Mouse (Mus musculus) liver, adult 2 months (tissue): ENCODE results near the gene Zdhhc24. TPM values are rescaled to one million over a fixed set of nuclear protein-coding genes. Genes with fewer than 3 reads are reported as not detected.
A peak's percentile ranks its signal among the peaks of the same experiment; 100 is the strongest.

ENCODE experiments used
- DNase-seq: peaks from one replicate; pipeline ENCODE4 v3.0.0-alpha.2; 2011; ENCODE audit warnings: low read depth, low spot score; ENCODE audit errors: extremely low read depth
- H3K27ac ChIP-seq: fragments of 200-500 bp; replicated peaks from 2 replicates; pipeline ENCODE4 v1.5.1; 2012; ENCODE audit warnings: low read depth, mild to moderate bottlenecking, control low read depth, inconsistent platforms, low read length; ENCODE audit not compliant: insufficient read depth
- H3K27me3 ChIP-seq: fragments of 200-500 bp; 2 replicates; pipeline ENCODE4 v1.6.1; 2012; ENCODE audit warnings: mild to moderate bottlenecking, moderate library complexity, low read length, inconsistent platforms; ENCODE audit not compliant: control insufficient read depth, insufficient read depth
- H3K36me3 ChIP-seq: fragments of 200-500 bp; 2 replicates; pipeline ENCODE4 v1.6.1; 2012; ENCODE audit warnings: low read length, inconsistent platforms; ENCODE audit not compliant: control insufficient read depth, insufficient read depth
- H3K4me1 ChIP-seq: fragments of 200-500 bp; 2 replicates; pipeline ENCODE4 v1.6.1; 2011; ENCODE audit warnings: low read length; ENCODE audit not compliant: control insufficient read depth, insufficient read depth
- H3K4me3 ChIP-seq: fragments of 200-500 bp; 2 replicates; pipeline ENCODE4 v1.5.1; 2011; ENCODE audit warnings: low read depth, mild to moderate bottlenecking, control low read depth, low read length, moderate library complexity; ENCODE audit not compliant: insufficient read depth
- H3K79me2 ChIP-seq: fragments of 200-500 bp; 2 replicates; pipeline ENCODE4 v1.6.1; 2012; ENCODE audit warnings: inconsistent platforms, mild to moderate bottlenecking, low read length, moderate library complexity; ENCODE audit not compliant: control insufficient read depth, insufficient read depth
- H3K9ac ChIP-seq: fragments of 200-500 bp; 2 replicates; pipeline ENCODE4 v1.6.1; 2012; ENCODE audit warnings: low read depth, mild to moderate bottlenecking, control low read depth, inconsistent platforms, low read length
- CTCF ChIP-seq: fragments of 200-500 bp; IDR thresholded peaks from 2 replicates; pipeline ENCODE4 v1.5.1; 2011; ENCODE audit warnings: low read depth, low read length, control low read depth
- POLR2A ChIP-seq: fragments of 200-500 bp; IDR thresholded peaks from 2 replicates; pipeline ENCODE4 v1.6.1; 2011; ENCODE audit warnings: low read length, control low read depth; ENCODE audit not compliant: insufficient read depth; ENCODE audit errors: extremely low read depth
- WGBS: fragments of 180-500 bp; shearing (Covaris S2); methylation state at CpG from one replicate; pipeline ENCODE4 v1.1.7; 2018; 5-methylcytosine and 5-hydroxymethylcytosine counted together
- polyA plus RNA-seq: library from polyadenylated mRNA; depleted of rRNA; stranded (reverse); fragments of >200 nt; gene quantifications from 2 replicates; pipeline ENCODE4 v1.2.3, GENCODE M21; 2012
- total RNA-seq: library from RNA; depleted of rRNA; stranded (reverse); fragments of >200 nt; gene quantifications from 2 replicates; pipeline ENCODE4 v1.2.3, GENCODE M21; 2014

The Zdhhc24 gene
- total and polyA plus RNA-seq, 2 experiments: 2.5 to 7.7 TPM

DNA sequence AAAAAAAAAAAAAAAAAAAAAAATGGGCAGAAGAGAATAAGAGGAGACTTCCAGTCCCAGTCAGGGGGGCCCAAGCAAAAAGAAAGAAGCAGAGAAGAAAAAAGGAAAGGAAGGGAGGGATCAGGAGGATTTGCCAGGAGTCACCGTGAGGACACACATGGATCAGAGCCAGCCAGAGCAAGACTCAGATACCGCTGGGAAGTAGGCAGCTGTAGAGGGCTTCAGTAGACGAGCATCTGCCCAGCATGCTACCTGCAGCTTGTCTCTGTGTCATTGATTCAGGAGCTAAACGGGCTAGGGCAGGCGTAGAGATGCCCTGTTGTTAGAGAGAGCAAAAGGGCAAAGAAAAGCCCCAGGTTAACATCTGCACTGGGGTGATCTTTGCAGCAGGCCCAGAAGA, 28.2 kb upstream of the Zdhhc24 start:
- TF ChIP-seq POLR2A: no peak
- no peak for TF ChIP-seq CTCF
- no peak overlapping the region for H3K4me3 ChIP-seq
- H3K27me3 ChIP-seq: no peaks in the 10 kb centered on the region
- no peaks in the 10 kb centered on the region for H3K36me3 ChIP-seq
- DNase-seq: no peak
- no peaks in the 10 kb centered on the region; the same call in 1 of the 2 replicates for H3K79me2 ChIP-seq
- H3K27ac ChIP-seq: no peak overlapping the region
- WGBS: 49% methylated on average over 5 of the region's 5 CpGs
- peaks cover 3% of the 10 kb centered on the region; the same call in 1 of the 2 replicates for H3K4me1 ChIP-seq
- H3K9ac ChIP-seq: no peak overlapping the region

DNA sequence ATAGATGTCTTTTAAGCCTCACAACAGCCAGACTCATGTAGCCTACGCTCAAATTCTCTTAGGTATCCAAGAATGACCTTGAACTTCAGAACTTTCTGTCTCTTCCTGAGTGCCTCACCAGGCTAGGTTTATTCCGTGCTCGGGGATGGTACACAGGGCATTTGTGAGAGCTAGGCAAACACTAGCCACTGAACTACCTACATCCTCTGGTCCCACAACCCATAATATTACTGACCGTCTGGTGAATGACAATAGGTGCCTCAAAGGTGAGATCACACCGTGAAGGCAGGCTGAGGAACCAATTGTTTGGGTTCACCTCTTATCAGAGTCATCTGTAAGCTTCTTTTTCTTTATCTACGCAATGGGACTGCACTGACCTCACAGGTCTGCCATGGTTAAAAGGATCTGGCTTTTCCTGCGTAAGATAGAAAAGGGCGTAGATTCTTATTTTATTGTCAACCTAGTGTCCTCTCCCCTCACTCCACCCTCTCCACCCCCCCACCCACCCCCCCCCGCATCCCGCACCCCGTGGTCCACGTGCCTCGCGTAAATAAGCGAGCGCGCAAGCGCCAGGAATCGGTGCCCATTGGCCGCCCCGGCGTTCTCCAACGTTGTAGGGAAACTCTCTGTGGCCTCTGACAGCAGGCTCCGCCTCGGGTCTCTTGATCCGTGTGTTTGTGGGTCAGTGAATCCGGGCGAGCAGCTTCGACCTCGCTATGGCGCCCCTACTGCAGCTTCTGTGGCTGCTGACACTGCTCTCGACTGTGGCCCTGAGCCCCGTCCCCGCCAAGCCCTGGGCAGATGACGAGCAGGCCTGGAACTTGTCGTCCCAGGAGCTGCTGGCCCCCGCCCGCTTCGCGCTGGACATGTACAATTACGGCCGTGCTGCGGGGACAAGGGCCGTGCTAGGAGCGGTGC, 23.7 kb upstream of the Zdhhc24 start, which contains the start of gene Ctsf:
Gene Ctsf (plus strand): TSS at position 579 of the 918 bp plus-strand sequence.
- 2% methylated on average over 45 of the region's 45 CpGs for WGBS
- Histone ChIP-seq H3K36me3 (peaks cover 7% of the 10 kb centered on the region; the same call in 1 of the 2 replicates), H3K27ac (peak within 1 kb of the TSS; percentile 90), H3K4me1 (peaks cover 9% of the 10 kb centered on the region), H3K4me3 (peak within 1 kb of the TSS; percentile 97), H3K9ac (peak within 1 kb of the TSS; percentile 98), H3K27me3 (no peaks in the 10 kb centered on the region), H3K79me2 (no peaks in the 10 kb centered on the region)
- peak; percentile 21; the same call in 1 of the 2 replicates for TF ChIP-seq CTCF
- 0 out of 2 replicates have a peak, but pooled peaks have one; percentile 68 for TF ChIP-seq POLR2A
- peak; percentile 86 for DNase-seq

DNA sequence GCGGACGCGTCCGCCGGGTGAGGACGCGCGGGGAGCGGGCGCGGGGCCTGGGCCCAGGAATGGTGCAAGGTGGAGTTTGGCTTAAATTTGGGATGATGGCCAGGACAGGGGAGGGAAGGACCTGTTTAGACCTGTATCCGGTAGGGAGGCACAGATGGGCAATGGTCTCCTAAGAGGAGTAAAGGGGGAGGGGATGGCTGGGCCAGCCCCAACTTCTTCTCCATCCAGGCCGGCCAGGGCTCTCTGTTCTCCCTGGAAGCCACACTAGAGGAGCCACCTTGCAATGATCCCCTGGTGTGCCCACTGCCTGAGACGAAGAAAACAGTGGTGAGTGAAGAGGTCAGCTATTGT, 23.0 kb upstream of the Zdhhc24 start:
- H3K79me2 ChIP-seq: no peaks in the 10 kb centered on the region
- H3K36me3 ChIP-seq: peaks cover 7% of the 10 kb centered on the region; the same call in 1 of the 2 replicates
- H3K27me3 ChIP-seq: no peaks in the 10 kb centered on the region
- WGBS: 5% methylated on average over 14 of the region's 14 CpGs
- H3K4me3 ChIP-seq: peak overlapping the region; percentile 97
- H3K9ac ChIP-seq: peak overlapping the region; percentile 98
- H3K4me1 ChIP-seq: peaks cover 9% of the 10 kb centered on the region
- peak overlapping the region; percentile 90 for H3K27ac ChIP-seq
- no peak for TF ChIP-seq POLR2A
- no peak for TF ChIP-seq CTCF
- DNase-seq: no peak

DNA sequence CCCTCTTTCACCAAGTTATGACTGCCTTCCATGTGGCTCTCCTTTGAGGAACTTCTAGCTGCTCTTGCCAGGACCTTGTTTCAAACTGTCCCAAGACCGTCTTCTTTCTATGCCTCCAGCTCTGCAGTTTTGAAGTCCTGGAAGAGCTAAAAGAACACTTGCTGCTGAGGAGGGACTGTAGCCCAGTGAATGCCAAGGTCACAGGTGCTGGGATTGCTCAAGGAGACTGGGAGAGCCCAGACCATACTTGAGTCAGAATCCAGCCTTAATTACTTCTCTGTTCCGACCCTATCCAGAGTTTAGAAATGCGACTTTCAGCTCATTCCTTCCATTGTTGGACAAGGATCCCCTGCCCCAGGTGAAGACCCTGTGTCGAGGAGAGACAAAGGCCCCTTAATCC, 22.5 kb upstream of the Zdhhc24 start:
- peaks cover 9% of the 10 kb centered on the region for H3K4me1 ChIP-seq
- H3K9ac ChIP-seq: no peak overlapping the region
- H3K79me2 ChIP-seq: no peaks in the 10 kb centered on the region
- H3K27ac ChIP-seq: no peak overlapping the region
- TF ChIP-seq CTCF (no peak), POLR2A (no peak)
- peaks cover 9% of the 10 kb centered on the region; the same call in 1 of the 2 replicates for H3K36me3 ChIP-seq
- H3K4me3 ChIP-seq: no peak overlapping the region
- WGBS: 93% methylated on average over 4 of the region's 4 CpGs
- no peaks in the 10 kb centered on the region for H3K27me3 ChIP-seq
- no peak for DNase-seq

DNA sequence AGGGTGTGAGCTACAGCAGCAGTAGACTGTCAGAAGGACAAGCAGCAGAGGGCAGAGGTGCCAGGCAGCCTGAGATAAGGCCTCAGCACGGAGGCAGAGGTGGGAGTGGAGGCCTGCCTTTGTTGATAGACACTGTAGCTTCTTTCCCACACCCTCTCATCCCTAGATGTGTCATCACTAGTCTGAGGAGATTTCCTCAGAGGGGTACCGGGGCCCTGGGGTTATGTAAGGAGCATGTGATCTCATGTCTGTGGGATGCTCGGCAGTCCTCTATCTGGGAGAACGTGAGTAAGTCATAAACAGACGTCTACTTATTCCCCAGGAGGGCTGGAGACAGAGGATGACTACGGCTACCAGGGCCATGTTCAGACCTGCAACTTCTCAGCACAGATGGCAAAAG, 19.4 kb upstream of the Zdhhc24 start:
- Histone ChIP-seq H3K27me3 (no peaks in the 10 kb centered on the region), H3K36me3 (peaks cover 9% of the 10 kb centered on the region; the same call in 1 of the 2 replicates), H3K9ac (no peak overlapping the region), H3K27ac (no peak overlapping the region), H3K4me3 (no peak overlapping the region), H3K4me1 (peaks cover 9% of the 10 kb centered on the region), H3K79me2 (no peaks in the 10 kb centered on the region)
- WGBS: 88% methylated on average over 6 of the region's 6 CpGs
- DNase-seq: no peak
- no peak for TF ChIP-seq CTCF
- TF ChIP-seq POLR2A: no peak
